Mouse (Mus musculus): Measurements from ENCODE around the gene Ccdc50. TPM values are rescaled to one million over a fixed set of nuclear protein-coding genes. Genes with fewer than 3 reads are reported as not detected.

Gene Ccdc50
- polyA plus RNA-seq, 1 experiment from 2014 or later, result 66.4 TPM

GRCm38 (mm10) chr16:27471389-27471788 lies 82.7 kb downstream of the Ccdc50 start:
- no peaks in the 10 kb centered on the region for H3K27me3 ChIP-seq
- no peak overlapping the region for H3K9ac ChIP-seq
- no peak for ATAC-seq (ENCODE audit: low FRiP score)
- no peaks in the 10 kb centered on the region for H3K4me1 ChIP-seq
- no peaks in the 10 kb centered on the region for H3K9me3 ChIP-seq (replicated peaks)
- H3K27ac ChIP-seq, result no peak overlapping the region
- H3K4me2 ChIP-seq (replicated peaks), result no peak overlapping the region
- no peaks in the 10 kb centered on the region for H3K36me3 ChIP-seq
- H3K4me3 ChIP-seq, result no peak overlapping the region
- 72% methylated on average over 6 of the region's 6 CpGs for WGBS

- Histone ChIP-seq H3K27me3 (no peaks in the 10 kb centered on the region), H3K9me3 (replicated peaks) (no peaks in the 10 kb centered on the region), H3K9ac (no peak overlapping the region), H3K27ac (no peak overlapping the region), H3K4me2 (replicated peaks) (no peak overlapping the region), H3K36me3 (no peaks in the 10 kb centered on the region), H3K4me3 (no peak overlapping the region), H3K4me1 (no peaks in the 10 kb centered on the region)
- 47% methylated on average over 1 of the region's 1 CpGs for WGBS
- ATAC-seq (ENCODE audit: low FRiP score), result no peak
Measured at GRCm38 (mm10) chr16:27483834-27484233, 95.2 kb downstream of the Ccdc50 start.

Other genes starting within 250 kb of the Ccdc50 start
- not detected in 2 replicates for gene Ostn, start 81.4 kb upstream of the Ccdc50 start, polyA plus RNA-seq (2016; fragmentation: Nextera tagmentation; extraction: Ambion mirVana)
- 1.8 and 2.2 TPM in 2 replicates for gene Uts2b, start 18.6 kb upstream of the Ccdc50 start, polyA plus RNA-seq (2016; fragmentation: Nextera tagmentation; extraction: Ambion mirVana)

All from hindbrain, embryonic 12.5 days (tissue).